Mouse (Mus musculus) urinary bladder, postnatal 36 days (tissue): ENCODE measurements around the gene Greb1.
"Not testable (repeated sequence)": the region's sequence is repeated elsewhere in the genome, so short reads cannot be mapped to it uniquely, and the experiment has no call there.

Experiments
- DNase-seq, 2 experiments: peaks; one replicate each; pipeline ENCODE4 v3.0.0; 2022; ENCODE audit warnings: low spot score in 2 of 2, mixed read lengths in 1 of 2

Gene Greb1

DNA sequence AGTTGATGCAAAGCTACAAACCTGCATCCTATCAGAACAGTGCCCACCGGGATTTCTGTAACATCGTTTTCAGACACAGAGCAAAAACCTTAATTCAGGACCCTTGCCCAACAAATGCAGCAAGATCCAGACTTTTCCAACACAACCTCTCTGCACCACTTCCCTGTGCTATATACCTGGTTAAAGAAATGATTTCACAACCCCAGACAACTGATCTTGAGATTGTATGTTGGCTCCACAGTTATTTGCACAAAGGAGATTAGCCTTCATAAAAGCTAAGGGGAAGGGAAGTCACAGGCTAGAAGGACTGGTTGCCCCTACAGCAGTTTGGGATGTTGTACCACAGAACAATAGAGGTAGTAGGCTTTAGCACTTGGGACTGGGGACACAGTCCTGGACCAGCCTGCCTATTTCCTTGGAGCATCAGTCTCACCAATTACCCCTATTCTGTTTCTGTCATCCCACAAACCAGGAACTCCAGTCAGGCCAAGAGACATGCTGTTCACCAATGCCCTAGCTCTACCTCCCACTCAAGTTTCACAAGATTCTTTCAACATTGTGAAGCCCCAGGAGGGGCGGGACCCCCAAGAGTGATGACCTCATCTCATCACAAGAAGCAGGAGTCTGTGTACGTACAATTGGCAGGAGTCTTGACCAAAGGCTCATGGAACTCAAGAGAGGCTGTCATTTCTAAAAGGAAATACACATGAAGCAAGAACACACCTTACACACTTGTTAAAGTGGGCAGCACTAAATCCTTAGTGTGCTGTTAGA lies 36.9 kb downstream of the Greb1 start:
- no peak for DNase-seq

DNA sequence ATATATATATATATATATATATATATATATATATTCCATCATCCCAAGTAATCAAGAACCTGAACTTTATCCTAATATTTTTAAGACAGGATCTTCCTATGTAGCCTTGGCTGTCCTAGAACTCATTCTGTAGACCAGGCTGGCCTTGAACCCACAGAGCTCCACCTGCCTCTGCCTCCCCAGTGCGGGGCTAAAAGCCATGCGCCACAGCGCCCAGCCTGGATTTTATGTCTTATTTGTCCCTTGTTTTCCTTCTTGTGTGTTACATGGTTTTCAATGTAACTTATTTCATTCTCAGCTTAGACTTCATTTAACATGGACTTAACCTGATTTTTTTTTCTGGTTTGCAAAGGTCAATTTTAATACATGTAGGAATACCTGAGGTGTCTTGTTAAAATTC lies 39.2 kb downstream of the Greb1 start:
- no peak for DNase-seq

- no peak for DNase-seq
Observed at GRCm38 (mm10) chr12:16760246-16760645, 40.4 kb downstream of the Greb1 start.

DNA sequence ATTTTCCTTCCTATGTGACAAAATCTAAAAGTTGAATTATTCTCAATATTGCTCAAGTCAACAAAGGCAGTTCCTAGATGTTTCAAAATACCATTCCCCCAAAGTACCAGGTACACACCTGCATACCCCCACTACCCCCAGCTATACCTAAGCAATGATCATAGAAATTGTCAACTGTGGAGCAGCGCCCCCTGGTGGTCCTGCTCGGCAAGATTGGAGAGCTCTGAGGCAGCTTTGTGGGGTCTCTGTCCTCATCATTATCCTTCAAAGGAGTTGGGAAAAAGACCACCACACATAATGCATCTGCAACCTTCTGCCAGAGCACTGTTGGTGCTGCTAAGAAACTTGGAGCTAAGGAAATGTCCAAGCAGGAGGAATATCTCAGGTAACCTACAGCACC lies 46.4 kb downstream of the Greb1 start:
- peak in 1 of 2 experiments; percentile 17 for DNase-seq

- DNase-seq: no peak
Observed at GRCm38 (mm10) chr12:16753555-16753954, 47.1 kb downstream of the Greb1 start.

GRCm38 (mm10) chr12:16753110-16753509 lies 47.6 kb downstream of the Greb1 start:
- no peak for DNase-seq

DNA sequence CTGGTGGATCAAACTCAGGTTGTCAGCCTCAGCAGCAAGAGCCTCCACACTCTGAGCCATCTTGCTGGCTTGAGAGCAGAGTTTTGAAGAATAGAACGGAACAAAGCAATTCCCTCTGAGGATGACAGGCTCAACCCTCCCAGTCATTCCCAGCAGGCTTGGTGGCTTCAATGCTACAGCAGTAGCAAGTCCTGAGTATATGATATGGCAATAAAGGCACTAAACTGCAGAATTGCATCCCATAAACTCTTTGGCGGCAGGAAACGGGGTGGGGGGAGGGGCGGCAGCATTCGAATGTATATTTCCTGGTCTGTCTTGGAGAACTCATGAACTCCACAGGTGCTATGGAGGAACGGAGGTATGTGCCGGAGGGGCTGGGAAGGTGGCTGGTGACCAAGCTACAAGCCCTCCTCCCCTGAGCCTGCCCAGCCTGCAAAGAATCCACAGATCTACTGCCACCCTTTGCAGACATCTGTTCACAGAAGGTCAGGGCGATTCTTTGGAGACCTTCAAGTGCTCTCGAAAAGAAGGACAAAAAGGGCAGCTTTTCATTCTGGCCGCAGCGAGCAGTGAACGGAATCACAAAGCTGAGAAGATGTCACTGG lies 48.3 kb downstream of the Greb1 start:
- DNase-seq: no peak

DNA sequence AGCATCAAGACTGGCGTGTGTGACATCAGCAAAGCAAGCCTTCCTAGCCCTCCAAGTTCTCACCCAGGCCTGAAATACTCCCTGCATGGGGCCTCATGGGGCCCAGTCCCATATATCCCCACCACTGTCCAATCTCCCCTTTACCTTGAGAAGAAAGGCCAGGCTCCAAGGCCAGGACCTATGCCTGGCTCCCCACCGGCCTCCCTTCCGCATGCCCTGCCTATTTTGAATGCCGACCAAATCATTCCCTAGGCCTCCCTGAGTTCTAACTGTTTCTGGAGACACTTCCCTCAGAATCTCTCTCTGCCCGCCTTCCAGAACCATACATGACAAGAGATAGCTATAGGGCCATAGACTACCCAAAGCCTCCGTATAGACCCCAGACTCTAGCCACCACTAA lies 49.1 kb downstream of the Greb1 start:
- no peak for DNase-seq

DNA sequence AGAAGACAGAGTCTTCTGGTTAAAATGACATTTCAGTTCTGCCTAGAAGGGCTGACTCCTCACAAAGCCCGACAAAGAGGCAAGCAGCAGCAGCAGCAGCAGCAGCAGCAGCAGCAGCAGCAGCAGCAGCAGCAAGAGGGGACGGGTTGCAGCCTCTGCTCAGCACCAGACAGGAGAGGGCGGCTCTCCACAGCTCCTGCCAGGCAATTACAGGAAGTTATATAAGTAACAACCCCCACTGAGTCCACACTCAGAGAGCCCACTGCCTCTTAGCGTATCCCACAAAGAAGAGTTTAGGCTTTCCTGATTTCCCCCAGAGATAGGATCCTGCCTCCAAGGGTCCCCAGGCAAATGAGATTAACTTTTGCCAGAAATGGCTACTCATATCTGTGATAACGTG lies 60.6 kb downstream of the Greb1 start:
- no peak for DNase-seq

DNA sequence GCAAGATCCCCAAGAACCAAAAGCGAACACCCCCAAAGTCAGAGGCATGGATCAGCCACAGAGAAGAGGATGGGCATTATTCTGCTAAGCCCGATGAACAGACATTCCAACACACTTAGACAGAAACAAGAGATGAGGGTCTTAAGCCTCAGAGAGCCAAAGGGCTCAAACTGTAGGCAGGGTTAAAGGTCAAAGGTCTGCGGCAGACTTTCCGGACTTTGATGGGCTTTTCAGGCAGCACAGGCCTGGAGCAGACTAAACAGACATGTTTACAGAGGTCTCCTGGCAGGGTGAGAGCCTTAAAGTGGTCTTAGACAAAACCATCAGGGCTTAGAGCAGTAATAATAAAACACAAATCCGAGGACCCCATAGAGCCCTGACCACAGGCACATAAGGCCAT lies 63.4 kb downstream of the Greb1 start:
- no peak for DNase-seq

DNA sequence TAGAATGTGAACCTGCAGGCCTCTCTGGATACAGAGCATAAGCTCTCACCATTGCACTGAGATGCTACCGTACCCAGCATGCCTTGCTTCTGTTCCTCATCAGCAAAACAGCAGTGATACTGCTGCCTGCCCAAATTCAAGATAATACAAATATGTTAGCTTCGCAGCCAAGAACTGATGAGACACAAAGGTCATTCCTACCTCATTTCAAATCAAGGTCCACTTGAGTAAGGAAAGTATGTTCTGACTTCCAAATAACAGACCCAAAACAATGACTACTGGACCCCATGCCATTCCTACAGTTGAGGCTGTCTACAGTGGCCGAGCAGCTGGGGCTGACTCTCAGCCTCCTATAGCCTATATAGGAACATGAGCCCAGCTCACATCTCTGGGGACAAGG lies 66.0 kb downstream of the Greb1 start:
- no peak for DNase-seq

DNA sequence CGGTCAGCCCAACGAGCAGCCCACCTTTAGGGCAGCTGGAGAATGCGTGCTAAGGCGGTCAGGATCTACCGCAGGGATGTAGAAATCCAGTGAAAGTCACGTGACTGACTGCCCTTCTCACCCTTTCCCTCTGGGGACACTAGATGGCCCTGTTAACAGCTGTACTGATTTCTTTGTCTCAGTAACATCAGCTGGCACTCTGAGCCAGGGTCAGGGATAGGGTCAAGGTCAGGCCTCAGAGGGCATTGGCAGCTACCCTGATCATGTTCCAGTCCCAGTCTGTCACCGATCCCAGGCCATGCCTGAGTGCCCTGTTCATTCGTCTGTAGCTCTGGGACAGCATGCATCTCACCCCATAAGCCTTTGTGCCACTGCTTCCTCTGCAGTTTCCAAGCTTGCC lies 66.7 kb downstream of the Greb1 start:
- no peak for DNase-seq

DNA sequence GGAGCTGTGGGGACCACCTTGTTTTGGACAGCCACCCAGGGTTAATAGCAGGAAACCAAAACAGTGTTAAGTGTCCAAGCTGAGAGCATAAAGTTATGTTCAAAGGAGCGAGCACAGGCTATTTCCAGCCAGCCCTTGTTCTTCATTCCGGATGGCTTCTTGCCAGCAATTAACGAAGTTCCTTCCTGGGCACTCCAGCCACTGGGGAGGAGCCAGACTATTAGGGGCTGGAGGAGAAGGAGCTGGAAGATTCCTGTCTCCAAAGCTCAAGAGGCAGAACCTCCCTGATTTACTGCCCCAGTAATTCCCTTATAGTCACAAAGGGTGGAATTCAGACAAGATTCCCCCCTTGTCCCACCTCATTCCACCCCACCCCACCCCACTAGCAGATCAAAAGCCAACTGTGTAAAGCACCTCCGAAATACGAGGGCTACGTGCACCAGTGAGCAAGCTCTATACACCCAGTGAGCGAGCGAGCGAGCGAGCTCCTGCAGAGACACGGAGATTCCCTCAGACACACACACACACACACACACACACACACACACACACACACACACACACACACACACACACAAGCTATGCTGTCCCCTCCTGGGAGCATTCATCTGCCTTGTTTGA lies 69.5 kb downstream of the Greb1 start:
- peak in 1 of 2 experiments; percentile 8 for DNase-seq

- DNase-seq: no peak
Observed at GRCm38 (mm10) chr12:16730196-16730595, 70.5 kb downstream of the Greb1 start.

GRCm38 (mm10) chr12:16728221-16728620 lies 72.5 kb downstream of the Greb1 start:
- no peak for DNase-seq

- DNase-seq: no peak
Observed at GRCm38 (mm10) chr12:16726229-16726628, 74.5 kb downstream of the Greb1 start.

- no peak for DNase-seq
Observed at GRCm38 (mm10) chr12:16723601-16724000, 77.1 kb downstream of the Greb1 start.

GRCm38 (mm10) chr12:16718660-16719315 lies 81.9 kb downstream of the Greb1 start:
- peak in 1 of 2 experiments; percentile 24 for DNase-seq

DNA sequence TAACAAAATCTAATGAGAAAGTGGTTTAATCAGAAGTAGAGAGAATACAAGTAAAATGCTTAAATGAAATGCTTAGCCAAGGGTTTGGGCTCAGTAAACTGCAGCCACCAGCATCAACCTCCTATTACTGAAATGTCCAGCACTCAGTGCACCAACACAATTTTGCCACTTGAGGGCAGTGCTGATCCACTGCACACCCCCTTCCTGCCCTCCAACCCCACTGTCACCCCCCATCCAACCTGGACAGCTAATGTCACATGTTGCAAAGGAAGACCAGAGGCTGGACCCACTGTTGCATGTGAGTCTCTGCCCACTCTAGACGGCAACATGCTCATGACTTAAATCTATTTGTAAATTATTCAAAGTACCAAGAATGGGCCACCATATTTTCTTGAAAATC lies 83.0 kb downstream of the Greb1 start:
- no peak for DNase-seq

DNA sequence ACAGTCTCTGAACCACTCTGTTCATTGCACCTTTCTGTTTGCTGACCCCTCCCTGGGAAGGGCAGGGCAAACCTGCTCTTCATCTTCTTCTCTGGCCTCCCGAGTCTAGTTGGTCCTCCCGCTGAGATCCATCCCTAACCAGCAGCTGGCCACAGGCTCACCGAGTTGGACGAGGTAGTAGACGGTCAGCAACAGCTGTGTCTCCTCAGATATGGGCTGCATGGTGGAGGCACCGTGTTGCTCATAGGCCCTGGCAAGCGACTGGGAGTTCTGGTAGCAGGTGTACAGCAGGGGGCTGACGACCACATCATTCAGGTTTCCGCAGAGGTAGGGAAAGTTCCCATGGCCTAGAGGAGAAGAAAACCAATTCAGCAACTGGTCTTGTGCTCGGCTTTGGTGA lies 86.1 kb downstream of the Greb1 start:
- DNase-seq: no peak

DNA sequence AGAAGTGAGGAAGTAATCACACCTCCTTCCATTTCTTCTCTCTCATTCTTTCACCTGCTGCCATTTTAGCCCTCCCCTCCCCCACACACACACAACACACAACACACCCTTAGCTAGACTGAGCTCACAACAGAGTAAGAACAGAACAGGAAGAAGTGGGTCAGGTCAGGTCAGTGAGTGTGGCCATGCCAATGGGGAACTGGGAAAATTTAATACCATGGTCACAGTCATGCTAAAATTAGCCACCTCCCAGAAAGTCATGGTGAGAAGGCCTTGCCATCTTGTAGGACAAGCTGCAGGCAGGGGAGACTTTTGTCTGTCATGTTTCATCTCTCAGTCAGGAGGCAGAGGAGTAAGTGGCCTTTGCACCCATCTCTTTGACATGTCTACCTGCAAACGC lies 102.0 kb downstream of the Greb1 start:
- no peak for DNase-seq

DNA sequence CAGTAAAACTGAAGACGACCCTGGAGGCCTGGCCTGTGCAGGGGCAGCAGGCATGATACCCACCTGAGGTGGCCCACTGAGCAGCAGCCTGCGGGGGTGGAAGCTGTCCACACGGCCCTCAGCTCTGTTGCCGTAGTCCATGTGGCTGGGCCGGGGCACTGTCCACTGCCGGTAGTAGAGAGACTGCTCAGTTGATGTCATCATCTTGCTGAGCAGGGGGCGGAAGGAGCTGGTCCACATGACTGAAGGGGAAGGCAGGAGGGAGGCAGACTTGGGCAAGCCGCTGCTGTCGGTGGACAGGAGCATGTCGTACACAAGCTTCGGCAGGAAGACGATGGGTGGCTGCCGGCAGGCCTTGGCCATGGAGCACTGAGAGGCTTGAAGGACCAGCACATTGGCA lies 104.5 kb downstream of the Greb1 start:
- DNase-seq: no peak

DNA sequence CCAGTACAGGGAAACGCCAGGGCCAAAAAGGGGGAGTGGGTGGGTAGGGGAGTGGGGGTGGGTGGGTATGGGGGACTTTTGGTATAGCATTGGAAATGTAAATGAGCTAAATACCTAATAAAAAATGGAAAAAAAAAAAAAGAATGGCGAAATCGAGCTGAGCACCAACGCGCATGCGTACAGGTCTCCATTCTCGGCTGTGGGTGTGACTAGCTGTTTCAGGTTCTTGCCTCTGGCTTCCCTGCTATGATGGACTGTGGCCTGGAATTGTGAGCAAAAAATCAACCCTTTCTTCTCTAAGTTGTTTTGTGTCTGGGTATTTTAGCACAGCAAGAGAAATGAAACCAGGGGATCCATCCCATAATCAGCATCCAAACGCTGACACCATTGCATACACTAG lies 105.4 kb downstream of the Greb1 start:
- not testable (repeated sequence) for DNase-seq
